Mouse (Mus musculus): ENCODE measurements around the gene Cenpx.

Gene Cenpx

DNA sequence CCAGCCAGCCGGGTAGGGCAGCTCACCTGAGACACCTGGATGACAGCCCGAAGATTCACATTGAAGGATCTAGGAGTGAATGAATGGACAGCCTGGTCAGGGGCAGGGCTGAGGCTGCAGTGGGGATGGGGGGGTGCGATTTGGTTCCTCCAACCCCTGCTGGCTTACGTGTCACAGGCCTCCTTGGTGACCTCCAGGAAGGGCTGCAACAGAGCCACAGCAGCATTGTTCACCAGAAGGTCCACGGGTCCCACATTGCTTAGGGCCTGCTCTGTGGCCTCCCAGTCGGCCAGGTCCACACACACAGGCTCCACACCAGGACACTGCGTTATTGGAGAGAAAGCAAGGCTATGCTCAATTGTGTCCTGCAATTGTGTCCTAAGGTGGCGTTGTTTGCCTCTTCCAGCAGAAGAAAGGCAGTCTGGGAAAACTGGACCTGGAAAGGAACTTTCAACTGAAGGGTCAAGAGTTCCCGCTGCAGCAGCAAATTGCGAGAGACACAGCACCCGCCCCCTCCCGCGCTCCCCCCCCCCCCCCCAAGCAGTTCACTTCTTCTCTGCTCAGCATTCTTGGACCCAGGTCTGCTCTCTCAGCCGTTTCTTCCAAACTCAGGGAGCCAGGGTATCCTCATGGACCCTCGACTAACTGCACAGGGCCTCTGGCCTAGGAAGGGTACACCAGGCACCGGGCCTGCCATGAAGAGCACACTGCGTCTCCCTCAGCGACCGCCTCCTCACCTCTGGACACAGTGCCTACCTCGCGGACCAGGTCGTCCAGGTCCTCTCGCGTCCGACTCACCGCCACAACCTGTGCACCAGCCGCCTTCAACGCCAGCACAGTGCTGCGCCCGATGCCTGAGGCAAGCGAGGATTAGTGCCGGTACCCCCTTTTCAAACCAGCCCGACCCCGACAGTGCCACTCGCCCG, 13.0 kb upstream of the Cenpx start:
- in situ Hi-C loops (cut with MseI, MboI), result loop anchor here (5.0 kb wide), 1 partner anchor 51 kb away; no protein-coding TSS in a partner anchor

GRCm38 (mm10) chr11:120723509-120723908, 10.0 kb upstream of the Cenpx start:
- in situ Hi-C loops (cut with MseI, MboI), result no loop called here

GRCm38 (mm10) chr11:120722761-120723382, 9.3 kb upstream of the Cenpx start:
- in situ Hi-C loops (cut with MseI, MboI), result no loop called here

GRCm38 (mm10) chr11:120722067-120722630, 8.6 kb upstream of the Cenpx start:
- in situ Hi-C loops (cut with MseI, MboI), result no loop called here

GRCm38 (mm10) chr11:120721124-120722066, 7.9 kb upstream of the Cenpx start, which contains the start of gene Rac3:
TSS of gene Rac3 (plus strand) at chr11:120721470.
- in situ Hi-C loops (cut with MseI, MboI), result no loop called here

DNA sequence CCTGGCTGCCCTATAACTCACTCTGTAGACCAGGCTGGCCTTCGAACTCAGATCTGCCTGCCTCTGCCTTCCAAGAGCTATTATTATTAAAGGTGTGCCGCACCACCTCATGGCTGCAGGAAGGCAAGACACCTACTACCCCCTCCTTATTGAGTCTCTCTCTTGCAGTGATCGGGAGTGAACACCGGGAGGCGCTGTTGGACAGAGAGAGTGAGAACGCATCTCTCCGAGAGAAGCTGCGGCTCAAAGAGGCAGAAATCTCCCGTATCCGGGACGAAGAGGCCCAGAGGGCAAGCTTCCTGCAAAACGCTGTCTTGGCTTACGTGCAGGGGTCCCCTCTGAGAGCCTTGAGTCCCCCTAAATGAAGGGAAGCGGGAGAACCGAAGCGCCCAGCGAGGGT, 6.9 kb upstream of the Cenpx start:
- in situ Hi-C loops (cut with MseI, MboI), result no loop called here

GRCm38 (mm10) chr11:120719841-120720376, 6.4 kb upstream of the Cenpx start:
- in situ Hi-C loops (cut with MseI, MboI), result loop anchor here in 1 of 2 experiments (10.0 kb wide), 1 partner anchor 65 kb away; no protein-coding TSS in a partner anchor

DNA sequence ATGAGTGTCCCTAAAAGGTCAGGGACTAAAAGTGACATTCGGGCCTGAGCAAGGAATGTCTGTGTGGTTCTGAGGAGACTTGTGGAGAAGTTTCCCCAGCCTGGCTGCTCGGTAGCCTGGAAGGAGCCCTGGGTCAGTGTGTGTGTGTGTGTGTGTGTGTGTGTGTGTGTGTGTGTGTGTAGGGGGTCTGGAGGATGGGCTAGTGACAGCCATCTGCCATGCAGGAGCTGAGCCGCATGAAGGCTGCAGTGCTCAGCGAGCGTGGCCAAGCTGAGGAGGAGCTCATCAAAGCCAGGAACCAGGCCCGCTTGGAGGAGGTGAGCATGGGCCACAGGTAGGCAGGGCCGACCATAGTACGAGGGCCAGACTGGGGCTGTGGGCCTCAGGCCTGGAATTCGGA, 5.7 kb upstream of the Cenpx start:
- in situ Hi-C loops (cut with MseI, MboI), result loop anchor here in 1 of 2 experiments (10.0 kb wide), 1 partner anchor 64 kb away; no protein-coding TSS in a partner anchor

DNA sequence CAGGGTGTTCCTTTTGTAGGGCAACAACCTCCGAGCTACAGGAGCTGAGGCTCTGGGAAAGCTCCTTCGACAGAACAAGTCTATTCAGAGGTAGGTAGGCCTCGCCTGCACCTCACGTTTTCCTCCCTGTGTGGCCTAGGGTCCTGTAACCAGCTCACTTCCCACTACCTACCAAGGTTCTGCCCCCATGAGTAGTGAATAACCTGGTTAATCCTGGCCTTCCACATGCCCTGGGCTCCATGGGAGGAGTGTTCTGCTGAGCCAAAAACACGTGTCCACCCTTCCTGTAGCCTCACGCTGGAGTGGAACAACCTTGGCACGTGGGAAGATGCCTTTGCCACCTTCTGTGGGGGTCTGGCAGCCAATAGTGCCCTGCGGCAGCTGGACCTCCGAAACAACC, 1.6 kb upstream of the Cenpx start:
- in situ Hi-C loops (cut with MseI, MboI), result loop anchor here in 1 of 2 experiments (10.0 kb wide), 1 partner anchor 60 kb away; no protein-coding TSS in a partner anchor

DNA sequence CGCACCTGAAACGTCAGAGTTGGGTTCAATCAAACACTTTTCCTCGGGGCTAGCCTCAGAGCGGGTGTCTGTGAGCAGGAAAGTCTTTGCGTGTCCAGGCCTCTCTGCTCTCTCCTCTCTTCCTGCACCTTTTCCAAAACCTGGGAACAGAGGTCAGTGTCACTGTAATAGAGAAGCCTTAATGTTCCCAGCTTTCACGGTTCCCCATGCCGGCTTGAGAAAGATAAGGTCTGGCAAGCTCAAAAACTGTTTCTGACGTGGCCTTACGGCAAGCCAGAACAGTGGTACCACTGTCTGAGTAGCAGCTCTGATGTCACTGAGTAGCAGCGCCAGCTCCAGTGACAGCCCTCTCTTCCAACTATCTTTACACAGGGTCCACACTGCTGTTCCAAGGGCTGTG, 1.0 kb upstream of the Cenpx start:
- in situ Hi-C loops (cut with MseI, MboI), result loop anchor here (5.0 to 10.0 kb wide), 2 partner anchors 57 to 60 kb away; no protein-coding TSS in a partner anchor

DNA sequence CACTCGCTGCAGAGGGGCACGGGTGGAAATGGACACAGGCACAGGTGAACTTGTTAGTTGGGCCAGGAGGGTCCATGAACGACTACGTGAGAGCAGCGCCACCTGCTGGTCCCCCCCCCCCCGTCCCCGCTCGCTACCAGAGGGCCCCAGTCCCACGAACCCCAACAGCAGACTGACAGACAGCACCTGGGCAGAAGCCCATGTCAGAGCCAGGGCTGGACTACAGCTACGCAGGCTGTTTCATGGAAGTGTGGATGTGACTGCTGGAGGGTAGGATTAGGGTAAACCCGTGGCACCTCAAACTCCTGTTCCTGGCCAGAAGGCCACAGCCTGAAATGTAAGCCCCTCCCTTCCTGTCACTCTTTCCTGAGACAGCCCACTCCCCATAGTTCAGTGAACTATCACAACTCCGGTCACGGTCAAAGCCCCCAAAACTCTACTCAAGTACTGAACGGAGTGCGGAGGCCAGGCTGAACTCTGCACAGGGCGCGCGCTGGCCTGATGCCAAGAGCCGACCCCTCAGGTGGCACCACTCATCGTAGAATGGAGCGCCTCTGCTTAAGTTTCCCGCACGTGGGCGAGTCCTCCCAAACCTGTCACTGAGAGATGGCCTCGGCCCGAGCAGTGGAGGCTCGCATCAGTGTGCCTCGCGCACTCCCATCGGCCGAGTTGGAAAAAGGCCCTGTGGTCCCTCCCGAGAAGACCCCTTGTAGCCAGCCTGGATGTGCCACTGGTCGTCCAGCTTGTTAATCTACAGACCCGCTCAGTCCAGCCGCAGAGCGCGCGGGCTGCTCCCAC, 568 bp downstream of the Cenpx start:
- in situ Hi-C loops (cut with MseI, MboI), result loop anchor here (5.0 to 10.0 kb wide), 2 partner anchors 56 to 58 kb away; no protein-coding TSS in a partner anchor

DNA sequence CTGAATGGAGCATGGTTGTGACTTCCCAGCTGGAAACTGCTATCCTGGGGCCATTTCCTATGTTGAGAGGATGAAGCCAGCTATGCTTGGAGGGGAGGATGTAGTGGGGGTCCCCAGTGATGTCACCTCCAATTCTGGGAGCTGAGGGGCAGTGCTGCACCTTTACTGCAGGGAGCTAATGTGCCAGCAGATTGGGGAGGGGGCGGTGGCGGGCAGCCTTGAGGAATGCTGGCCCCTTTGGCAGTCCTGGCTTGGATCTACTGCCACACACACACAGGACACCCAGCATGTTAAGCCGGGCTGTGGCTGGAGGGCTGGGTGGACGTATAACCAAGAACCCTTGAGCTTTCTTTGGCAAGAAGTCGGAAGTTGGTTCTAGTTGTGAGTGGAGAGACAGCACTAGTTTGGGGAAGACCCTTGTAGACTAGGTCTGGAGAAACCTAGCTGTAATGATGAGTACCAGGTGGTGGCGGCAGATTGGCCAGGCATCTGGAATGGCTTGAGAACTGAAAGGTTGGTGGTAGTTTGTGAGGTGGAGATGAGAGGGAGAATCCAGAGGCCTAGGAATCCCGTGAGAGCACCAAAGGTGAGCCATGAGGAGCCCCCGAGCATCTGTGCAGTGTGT, 1.4 kb downstream of the Cenpx start:
- in situ Hi-C loops (cut with MseI, MboI), result loop anchor here (5.0 to 10.0 kb wide), 2 partner anchors 55 to 57 kb away; no protein-coding TSS in a partner anchor

- in situ Hi-C loops (cut with MseI, MboI), result loop anchor here (5.0 to 10.0 kb wide), 2 partner anchors 53 to 56 kb away; no protein-coding TSS in a partner anchor
These were observed 2.9 kb downstream of the Cenpx start for GRCm38 (mm10) chr11:120710672-120711071.

GRCm38 (mm10) chr11:120709551-120709950, 4.0 kb downstream of the Cenpx start:
- in situ Hi-C loops (cut with MseI, MboI), result no loop called here

DNA sequence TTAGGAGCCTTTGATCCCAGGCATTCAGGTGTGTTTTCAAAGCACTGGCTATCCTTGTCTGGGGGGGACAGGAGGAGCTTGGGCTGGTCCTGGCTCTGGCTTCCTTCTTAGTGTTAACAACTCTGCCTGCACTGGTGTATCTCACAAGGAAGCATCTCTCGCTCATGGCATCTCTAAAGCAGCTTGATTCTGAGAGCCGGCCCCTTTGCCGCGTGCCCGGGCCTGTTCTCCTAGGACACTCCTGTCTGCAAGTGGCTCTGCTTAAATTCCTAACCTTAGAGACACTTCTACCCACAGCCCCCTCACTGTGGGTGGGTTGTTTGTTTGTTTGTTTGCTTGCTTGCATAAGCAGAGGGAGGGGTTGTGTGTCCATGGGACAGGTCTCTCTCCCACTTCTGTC, 5.6 kb downstream of the Cenpx start:
- in situ Hi-C loops (cut with MseI, MboI), result no loop called here

- in situ Hi-C loops (cut with MseI, MboI), result no loop called here
These were observed 6.3 kb downstream of the Cenpx start for GRCm38 (mm10) chr11:120707225-120707624.

GRCm38 (mm10) chr11:120706120-120706519, 7.4 kb downstream of the Cenpx start:
- in situ Hi-C loops (cut with MseI, MboI), result no loop called here

GRCm38 (mm10) chr11:120704486-120705325, 8.8 kb downstream of the Cenpx start:
- in situ Hi-C loops (cut with MseI, MboI), result no loop called here

Measured in mouse trophoblast stem cell (cell line).